Mouse (Mus musculus) activated CD4-positive, CD25-positive, alpha-beta regulatory T cell, adult 4 months (primary cell): ENCODE data around the gene Asb4. TPM values are rescaled to one million over a fixed set of nuclear protein-coding genes. Genes with fewer than 3 reads are reported as not detected.

Experiments
- ATAC-seq: one replicate; pipeline ENCODE4 v1.8.0; 2017
- polyA plus RNA-seq, 2 experiments: library from polyadenylated mRNA; unstranded; fragments of 100-300 nt; shearing (Covaris generic); gene quantifications; one replicate each; pipeline ENCODE4 v1.2.1; 2017

Gene Asb4
- polyA plus RNA-seq, 2 experiments from 2014 or later: not detected

DNA sequence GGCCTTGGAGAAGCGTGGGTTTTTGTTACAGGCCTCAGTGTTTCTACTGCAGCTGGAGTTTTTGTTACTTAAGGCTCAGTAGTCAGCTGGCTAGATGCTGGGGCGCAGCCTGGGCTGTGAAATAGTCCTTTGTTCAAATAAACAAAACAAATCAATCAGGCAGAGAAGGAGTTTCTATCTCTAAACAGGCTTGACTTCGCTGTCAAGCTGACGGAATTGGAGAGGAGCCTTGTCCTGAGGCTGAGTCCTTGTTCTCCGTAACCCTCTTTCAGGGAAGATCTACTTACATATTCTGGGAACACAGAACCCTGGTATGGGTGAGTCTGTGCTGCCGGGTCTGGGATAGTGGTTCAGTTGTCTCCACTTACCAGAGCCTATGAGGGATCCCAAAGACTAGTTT is 64.4 kb downstream of the Asb4 start:
- no peak for ATAC-seq

DNA sequence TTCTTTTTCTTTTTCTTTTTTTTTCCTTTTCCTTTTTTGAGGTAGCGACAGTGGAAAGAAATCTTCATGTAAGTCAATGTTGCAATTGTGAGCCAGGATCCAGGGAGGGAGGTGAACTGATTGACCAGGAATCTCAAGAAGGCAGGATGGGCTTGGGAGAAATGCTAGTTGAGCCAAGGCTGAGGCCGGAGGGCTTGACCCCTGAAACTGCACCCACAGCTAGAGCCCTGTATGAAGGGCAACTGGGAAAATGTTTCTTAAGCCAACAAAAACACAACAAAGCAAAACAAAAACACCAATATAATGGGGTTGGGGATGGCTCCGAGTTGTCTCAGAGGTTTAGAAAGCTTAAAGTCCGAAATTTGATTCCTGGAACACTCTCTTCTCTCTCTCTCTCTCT is 65.2 kb downstream of the Asb4 start:
- ATAC-seq: no peak

DNA sequence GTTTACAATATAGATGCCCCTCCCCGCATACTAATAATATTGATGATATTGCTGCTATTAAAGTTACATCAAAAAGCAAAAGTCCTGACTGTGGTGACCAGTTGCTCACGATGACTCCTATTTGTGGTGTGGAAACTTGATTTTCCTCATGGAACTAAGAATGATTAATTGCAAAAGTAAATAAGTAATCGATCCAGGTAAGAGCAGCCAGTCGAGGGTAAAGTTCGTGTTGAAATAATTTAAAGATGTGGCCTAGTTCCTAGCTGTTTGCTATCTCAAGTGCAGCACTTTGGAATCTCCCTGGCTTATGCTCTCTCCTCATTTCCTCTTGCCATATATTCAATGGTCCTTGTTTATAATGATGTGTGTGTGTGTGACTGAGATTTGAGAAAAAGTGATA is 66.7 kb downstream of the Asb4 start:
- ATAC-seq: no peak

GRCm38 (mm10) chr6:5455836-5456235 is 72.7 kb downstream of the Asb4 start:
- ATAC-seq: no peak

DNA sequence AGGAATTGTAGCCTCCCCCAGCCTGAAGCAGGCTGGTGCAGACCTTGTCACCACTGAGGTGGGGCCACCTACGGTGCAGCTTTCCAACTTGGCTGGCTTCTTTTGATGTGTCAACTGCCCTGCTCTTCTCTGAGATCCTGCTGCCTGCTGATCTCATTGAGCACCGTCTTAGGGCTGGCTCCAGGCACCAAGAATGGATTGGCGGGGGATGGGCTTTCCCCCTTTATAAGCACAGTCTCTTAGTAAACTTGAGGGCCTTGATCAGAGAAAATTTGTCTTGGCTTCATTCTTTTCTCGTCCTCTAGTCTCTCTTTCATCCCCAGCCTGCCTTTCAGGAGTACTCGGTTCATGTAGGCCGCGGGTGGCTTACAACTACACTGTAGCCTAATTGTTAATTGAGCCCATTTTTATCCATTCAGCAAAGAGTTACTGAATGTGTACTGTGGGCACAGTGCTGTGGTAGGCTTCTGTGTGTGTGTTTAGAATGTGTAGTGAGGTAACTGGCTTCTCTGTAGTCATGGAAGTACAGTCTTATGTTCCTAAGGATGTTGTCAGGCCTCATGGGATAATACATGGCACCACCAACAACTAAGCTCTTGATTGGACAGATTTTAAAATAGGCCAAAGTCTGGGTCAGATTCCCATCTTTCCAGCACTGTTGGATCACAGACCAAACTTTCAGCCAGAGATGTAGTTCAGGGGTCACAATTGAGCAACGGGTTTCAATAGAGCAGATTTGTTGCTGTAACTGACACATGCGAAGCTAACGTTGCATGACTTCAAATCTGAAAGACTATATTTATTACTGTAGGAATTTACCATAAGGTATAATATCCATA is 87.5 kb downstream of the Asb4 start:
- ATAC-seq: no peak

DNA sequence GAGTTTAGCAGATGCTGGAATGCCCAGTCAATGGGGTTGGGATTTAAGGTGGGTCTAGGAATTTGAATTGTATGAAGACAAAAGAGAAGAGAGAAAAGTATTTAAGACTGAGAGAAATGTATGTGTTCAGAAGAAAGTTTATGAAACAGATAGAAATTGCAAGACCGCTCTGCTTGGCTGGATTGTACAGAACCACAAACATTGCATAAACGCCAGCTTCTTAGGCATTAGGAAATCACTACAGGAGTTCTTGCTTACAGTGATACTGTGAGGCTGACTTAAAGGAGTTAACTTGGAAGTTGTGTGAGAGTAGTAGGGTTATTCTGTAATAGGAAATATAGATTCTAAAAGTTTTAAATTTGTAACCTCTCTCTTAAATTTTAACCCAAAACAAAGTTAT is 89.5 kb downstream of the Asb4 start:
- ATAC-seq: no peak

- ATAC-seq: no peak
Observed at GRCm38 (mm10) chr6:5474021-5474420, 90.8 kb downstream of the Asb4 start.

DNA sequence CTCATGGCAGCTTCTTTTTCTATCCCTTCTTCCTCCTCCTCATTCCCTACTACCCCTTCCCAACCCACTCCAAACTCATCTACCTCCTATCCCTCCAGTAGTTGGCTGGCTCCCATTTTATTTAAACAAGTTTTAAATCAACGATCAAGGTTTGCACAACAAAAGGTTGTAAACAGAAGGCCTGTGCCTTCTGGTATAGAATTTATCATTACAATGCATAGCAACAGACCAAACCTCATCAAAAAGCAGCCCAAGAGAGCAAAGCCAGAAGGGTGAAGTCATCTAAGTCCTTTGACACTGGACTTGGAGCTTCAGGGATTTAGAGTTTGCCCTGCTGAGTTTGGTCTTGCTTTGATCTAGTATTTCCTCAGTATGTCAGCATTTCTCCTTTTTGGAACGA is 97.9 kb downstream of the Asb4 start:
- no peak for ATAC-seq

- no peak for ATAC-seq
Observed at GRCm38 (mm10) chr6:5482270-5482783, 99.1 kb downstream of the Asb4 start.

Other genes starting within 250 kb of the Asb4 start
- gene Pon1, start 189.4 kb upstream of the Asb4 start, polyA plus RNA-seq: not detected
- 10 to 100 TPM; 22.0 to 28.1 TPM for gene Pon3, start 127.1 kb upstream of the Asb4 start, polyA plus RNA-seq
- 10 to 100 TPM; 66.2 to 71.5 TPM for gene Pon2, start 84.9 kb upstream of the Asb4 start, polyA plus RNA-seq
- gene Pdk4, start 112.9 kb downstream of the Asb4 start, polyA plus RNA-seq: not detected